Mouse (Mus musculus): Measurements from ENCODE around the gene Ephb2.
A peak's percentile ranks its signal among the peaks of the same experiment; 100 is the strongest.

Ephb2 gene

DNA sequence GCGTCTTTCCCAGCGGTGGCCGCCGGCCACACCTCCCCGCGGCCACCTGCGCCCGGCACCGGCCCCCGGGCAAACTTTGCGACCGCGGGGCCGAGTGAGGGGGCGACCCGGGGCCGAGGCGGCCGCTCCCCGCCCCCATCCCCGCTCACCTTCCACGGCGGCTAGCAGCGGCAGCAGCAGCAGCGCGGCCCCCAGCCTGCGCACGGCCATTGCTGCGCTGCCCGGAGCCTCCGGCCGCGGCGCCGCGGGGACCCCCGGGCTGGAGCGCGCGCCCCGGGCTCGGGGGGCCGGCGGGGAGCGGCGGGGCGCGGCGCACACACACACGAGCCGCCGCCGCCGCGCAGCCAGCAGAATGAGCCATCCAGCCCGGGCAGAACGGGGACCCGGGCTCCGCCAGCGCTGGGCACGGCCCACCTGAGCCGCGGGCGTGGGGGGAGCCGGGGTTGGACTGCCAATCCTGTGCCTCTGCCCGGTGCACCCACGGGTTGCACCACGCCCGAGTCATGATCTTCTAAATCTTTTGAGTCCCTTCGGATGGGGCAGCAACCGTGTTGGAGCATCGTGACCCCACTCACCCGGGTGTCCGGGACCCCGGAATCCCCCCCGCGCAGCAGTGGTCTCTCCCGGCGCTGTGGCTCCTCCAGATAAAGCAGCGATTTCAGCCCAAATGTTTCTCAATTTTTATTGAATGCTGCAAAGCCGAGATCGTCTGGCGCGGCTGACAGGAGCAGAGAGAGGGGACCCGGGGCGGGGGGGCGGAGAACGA lies at the start of gene Ephb2:
TSS of gene Ephb2 (minus strand) at position 368 of the 766 bp plus-strand sequence.
- DNase-seq, result peak; percentile 79

- DNase-seq, result peak; percentile 18
Observed at GRCm38 (mm10) chr4:136878601-136879000, 42.8 kb upstream of the Ephb2 start.

GRCm38 (mm10) chr4:136878171-136878570 lies 42.4 kb upstream of the Ephb2 start:
- no peak for DNase-seq

- peak; percentile 55 for DNase-seq
Observed at GRCm38 (mm10) chr4:136876971-136877370, 41.2 kb upstream of the Ephb2 start.

DNA sequence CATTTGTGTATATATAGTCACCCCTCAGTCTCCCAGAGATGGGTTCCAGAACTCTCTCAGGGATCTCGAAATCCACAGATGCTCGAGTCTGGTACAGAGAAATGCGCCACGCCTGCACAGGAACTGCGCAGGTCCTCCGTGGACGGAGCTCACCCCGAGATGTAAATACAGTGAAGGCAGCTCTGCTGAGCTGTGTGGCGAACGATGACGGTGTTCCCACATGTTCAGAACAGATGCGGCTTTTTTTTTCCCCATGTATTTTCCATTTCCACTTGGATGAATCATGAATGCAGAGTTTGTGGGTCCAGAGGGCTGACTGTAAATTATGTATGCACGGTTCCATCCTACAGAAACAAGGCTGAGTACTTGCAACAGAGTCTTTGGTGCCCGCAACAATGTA lies 39.2 kb upstream of the Ephb2 start:
- no peak for DNase-seq

GRCm38 (mm10) chr4:136868371-136868770 lies 32.6 kb upstream of the Ephb2 start:
- DNase-seq, result no peak

GRCm38 (mm10) chr4:136867690-136868345 lies 32.0 kb upstream of the Ephb2 start:
- no peak for DNase-seq

DNA sequence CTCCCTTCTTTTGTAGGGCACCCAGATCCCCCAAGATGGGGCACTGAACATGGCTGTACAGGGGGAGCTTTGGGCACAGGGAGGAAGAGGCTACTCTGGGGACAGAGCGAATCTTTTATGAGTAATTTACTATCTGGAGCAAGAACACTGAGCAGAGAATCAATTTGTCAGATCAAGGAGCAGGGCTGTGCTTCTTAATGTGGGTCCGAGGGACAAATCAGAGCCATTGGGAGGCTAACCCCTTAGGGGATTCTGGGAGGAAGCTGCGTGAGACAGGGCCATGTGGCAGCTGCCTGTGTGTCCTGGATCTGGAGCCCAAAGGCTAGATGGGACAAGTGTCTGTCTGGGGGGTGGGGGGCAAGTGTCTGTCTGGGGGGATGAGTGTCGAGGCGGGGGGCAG lies 29.7 kb upstream of the Ephb2 start:
- DNase-seq, result no peak

GRCm38 (mm10) chr4:136864751-136865470 lies 29.1 kb upstream of the Ephb2 start:
- DNase-seq, result no peak

GRCm38 (mm10) chr4:136863517-136863916 lies 27.7 kb upstream of the Ephb2 start:
- DNase-seq, result no peak

DNA sequence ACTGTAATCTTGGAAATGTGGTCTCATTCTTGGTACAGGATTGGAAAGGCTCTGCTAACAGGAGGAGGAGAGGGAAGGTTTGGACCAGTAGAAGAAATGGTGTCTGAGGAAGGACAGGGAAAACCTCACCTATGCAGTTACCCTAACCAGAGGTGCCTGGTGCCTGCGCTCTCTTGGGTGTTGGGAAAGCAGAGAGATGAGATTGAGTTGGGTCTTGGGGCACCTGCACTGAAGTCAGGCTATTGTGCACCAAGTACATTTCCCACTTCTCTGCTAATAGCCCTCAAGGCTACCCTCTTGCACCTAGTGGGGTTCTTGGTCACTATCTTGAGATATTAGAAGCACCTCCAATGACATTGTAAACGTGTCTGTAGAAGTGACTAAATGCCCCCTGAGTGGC lies 26.6 kb upstream of the Ephb2 start:
- no peak for DNase-seq

DNA sequence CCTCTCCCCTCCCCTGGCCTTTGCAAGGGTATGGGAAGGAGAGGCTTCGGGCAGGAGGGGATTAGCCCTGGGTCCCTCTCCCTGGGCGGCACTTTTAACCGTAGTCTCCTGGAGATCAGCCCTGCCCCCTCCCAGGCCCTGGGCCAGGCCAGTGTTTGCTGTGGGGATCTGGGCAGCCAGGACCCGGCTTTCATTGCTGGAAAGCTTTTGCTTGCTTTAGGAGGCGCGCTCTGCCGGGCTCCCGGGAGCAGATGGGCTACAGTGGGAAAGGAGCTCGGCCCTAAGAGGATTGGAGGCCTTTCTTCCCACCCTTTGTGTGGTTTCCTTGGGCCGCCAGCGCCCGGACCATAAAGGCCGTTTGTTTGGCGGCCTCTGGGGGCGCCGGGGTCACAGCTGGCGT lies 26.0 kb upstream of the Ephb2 start:
- no peak for DNase-seq

DNA sequence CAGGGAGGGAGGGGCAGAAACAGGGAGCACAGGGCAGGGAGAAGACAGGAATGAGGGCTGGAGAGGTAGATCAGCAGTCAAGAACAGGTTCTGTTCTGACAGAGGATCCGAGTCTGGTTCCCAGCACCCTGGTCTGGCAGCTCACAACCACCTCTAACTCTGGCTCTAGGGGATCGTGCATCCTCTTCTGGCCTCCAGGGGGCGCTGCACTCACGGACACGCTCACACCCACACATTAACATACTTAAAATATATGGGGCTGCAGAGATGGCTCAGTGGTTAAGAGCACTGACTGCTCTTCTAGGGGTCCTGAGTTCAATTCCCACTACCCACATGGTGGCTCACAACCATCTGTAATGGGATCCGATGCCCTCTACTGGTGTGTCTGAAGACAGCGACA lies 24.2 kb upstream of the Ephb2 start:
- no peak for DNase-seq

- peak; percentile 9 for DNase-seq
Observed at GRCm38 (mm10) chr4:136855081-136855480, 19.3 kb upstream of the Ephb2 start.

GRCm38 (mm10) chr4:136852989-136853388 lies 17.2 kb upstream of the Ephb2 start:
- DNase-seq, result no peak

DNA sequence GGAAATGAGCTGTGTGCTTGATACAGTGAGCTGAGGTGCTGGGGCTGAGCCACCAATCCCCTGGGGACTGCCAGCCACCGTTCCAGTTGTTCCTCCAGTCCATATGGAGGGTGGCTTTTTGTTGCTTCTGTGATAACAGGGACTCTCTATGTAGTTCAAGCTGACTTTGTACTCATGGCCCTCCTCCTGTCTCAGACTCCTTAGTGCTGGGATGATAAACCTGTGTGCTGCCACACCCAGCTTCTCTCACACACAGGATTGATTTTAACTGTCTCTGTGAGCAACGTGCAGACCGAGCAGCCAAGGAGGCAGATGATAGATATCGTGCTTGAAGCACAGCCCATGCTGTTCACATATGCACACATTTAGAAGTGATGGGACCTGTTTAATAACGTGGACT lies 16.3 kb upstream of the Ephb2 start:
- DNase-seq, result no peak

GRCm38 (mm10) chr4:136848565-136848964 lies 12.8 kb upstream of the Ephb2 start:
- no peak for DNase-seq

DNA sequence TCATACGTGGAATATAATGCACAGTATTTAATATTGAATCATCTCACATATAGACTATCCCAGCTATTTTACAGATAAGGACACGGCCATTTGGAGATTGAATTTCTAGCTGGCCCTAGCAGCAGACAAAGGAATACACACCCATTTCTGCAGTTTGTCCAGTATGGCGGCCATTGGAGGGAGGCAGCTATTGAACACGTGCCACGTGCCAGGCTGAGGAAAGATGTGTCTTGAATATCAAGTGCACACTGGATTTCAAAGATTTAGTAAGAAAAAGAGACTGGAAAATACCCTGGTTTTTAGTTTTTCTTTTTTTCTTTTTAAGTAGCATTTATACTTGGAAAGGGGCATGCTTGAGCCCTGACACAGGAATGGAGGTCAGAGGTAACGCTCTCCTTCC lies 11.4 kb upstream of the Ephb2 start:
- no peak for DNase-seq

GRCm38 (mm10) chr4:136842802-136843201 lies 7.0 kb upstream of the Ephb2 start:
- DNase-seq, result no peak

DNA sequence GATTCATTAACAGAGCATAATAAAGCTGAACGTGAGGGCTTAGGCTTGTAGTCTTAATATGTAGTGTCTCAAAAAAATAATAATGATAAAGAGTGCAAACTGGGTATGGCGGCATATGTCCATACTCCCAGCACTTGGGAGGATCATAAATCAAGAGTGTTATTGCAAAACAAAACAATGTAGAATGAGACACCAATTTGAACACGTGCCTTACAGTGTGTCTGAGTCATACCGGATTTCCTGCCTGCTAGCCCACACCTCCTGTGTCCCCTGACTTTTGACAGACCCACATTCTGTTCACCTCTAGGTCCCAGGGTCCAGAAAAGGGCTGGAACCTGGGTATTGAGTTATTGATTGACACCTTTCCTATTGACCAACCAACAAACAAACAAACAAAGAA lies 6.2 kb upstream of the Ephb2 start:
- DNase-seq, result no peak

- DNase-seq, result peak; percentile 84
Observed at GRCm38 (mm10) chr4:136841056-136841455, 5.3 kb upstream of the Ephb2 start.

DNA sequence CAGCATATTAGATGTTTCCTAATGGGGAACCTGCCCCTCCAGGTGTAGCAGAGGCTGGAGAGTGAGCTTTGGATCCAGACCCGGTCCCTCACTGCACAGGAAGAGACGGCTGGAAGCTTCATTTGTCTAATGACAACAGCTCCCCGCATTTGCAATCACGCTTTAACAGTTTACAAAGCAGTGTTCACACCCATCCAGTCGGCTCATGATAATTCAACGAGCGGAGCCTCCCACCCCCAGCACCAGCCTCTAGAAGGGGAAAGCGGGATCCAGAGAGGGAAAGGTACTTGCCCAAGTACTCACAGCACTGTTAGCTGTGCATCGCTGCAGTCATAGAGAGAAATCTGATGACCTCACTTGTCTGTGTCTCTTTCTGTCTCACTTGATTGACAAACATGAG lies 2.7 kb upstream of the Ephb2 start:
- DNase-seq, result no peak

GRCm38 (mm10) chr4:136838026-136838425 lies 2.2 kb upstream of the Ephb2 start:
- no peak for DNase-seq

DNA sequence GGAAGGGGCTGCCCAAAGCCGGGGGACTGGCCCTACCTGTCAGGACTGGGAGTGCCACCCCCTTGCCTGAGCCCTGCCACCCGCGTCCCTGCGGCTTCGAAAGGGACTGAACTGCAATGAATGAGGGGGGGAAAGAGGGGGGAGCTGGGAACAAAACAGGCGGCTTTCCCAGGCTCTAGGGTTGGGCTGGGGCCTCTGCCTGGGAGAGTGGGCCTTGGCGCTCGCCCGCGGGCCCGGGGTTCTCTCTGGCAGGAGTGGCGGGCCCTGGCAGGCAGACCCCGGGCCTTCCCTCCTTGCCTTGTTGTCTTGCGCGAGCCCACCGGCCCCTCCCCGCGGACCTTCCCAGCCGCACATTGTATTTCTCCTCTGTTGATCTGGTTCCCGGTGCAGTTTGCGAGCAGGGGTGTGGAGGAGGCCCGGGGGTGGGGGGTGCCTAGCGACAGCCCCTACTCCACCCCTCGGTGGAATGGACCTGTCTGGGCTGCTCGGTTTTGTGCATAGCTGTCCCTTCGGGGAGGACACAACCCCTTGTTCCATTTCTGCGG lies 671 bp upstream of the Ephb2 start:
- DNase-seq, result no peak

Data from kidney, adult 18-20 months (tissue).